Mouse (Mus musculus): ENCODE measurements at regions not wholly inside any gene's neighbourhood (a gene's known extent, or its start where the extent isn't known, plus 50 kb on each side); places are given as distances from the start of the nearest gene placed in this dataset.
"Not testable (repeated sequence)": the region's sequence is repeated elsewhere in the genome, so short reads cannot be mapped to it uniquely, and the experiment has no call there.

DNA sequence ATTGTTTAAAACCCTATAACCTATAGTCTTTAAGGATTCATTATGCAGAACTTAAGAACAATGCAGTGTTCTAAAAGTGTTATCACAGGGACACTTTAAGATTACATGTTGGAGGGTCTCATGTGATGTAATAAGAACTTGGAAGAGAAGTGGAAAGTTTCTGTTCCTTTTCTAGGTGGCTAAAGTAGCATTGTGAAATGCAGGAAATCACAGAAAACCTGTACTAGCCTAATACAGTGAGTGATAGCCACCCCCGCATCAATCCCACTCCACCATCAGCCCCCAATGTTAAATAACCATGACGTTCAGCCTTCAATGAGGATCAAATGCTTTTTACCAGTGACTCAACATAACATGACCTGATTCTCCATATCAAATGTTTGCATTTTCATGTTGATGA is 147.4 kb upstream of the Palmd start:
- no peak for DNase-seq

DNA sequence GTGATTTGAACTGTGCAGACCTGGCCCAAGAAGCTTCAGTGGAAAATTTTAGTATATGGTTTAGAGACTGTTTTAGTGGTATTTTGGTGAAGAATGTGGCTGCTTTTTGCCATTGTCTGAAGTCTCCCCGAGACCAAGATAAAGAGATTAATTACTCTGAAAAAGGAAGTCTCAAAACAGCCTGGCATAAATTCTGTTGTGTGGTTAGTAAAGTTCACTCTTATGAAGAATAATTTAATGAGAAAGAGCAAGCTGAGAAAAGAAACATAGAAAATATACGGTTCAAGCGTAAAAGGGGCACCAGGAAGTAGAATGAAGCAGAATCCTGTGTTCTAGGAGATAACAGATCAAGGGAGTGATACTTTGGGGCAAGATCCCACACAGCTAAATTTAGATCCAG is 144.0 kb upstream of the Palmd start:
- DNase-seq, result no peak

DNA sequence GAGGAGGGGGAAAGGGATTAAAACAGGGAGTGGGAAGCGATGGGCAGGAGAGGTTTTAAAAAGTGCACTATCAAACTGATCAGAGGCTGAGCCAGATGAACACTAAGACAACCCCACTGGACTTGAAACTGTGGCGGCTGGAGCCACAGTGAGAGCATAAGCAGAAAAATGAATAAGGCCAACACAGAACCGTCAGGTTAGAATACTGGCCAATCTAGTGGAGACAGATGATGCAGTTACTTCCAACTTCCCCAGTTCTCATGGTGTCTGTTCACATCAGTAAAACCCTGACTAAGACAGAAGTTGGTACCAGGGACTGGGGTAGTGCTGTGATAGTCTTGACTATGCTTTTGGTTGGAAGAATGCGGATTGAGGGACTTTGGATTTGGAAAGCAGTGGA is 143.5 kb upstream of the Palmd start:
- no peak for DNase-seq

DNA sequence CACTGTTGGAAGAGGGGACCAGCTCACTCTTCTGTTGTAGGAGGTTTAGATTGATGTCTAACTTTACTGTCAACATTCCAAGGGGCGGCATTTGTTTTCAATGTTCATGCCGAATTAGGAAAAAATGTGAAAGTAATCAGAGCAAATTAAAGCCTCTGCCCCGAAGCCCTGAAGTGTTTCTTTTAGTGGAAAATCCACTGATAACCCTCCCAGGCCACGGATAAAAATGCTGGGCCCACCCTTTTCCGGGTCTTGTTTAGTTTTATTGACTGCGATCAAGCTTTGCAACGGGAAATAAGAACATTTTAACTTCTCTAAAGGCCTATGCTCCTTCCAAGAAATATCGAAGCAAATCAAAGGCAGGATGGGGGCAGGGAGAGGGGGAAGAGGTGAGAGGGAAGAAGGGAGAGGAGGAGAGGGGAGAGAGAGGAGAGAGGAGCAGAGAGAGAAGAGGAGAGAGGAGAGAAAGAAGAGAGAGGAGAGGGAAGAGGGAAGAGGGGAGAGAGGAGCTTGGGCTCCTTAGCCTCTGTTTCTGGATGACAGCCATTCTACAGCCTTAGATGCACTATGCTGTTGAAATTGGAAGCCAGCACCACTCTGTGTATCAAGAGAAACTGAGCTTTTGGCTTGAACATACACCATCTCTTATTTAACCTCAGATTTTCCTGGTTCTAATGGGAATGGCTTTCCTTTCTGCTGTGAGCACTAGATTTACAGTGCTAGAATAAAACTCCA is 140.3 kb upstream of the Palmd start:
- DNase-seq, result peak in 1 of 2 experiments; percentile 8

DNA sequence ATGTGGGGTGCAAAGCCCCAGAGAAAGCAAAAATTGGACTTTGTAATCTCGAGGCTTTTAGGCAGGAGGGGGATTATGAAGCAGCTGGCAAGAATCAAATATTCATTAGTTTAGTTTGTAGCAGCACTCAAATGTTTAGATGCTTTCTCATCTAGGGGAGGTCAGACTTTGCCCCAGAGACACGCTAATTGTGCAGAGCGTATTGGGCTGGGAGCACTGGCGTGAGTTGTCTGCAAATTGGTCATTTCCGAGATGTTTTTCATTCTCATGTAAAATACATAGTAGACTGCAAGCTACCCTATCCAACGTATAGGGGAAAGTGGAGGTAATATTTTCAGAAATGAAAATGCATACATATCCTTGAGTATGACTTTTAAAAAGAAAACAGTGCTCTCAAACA is 139.2 kb upstream of the Palmd start:
- DNase-seq, result no peak

DNA sequence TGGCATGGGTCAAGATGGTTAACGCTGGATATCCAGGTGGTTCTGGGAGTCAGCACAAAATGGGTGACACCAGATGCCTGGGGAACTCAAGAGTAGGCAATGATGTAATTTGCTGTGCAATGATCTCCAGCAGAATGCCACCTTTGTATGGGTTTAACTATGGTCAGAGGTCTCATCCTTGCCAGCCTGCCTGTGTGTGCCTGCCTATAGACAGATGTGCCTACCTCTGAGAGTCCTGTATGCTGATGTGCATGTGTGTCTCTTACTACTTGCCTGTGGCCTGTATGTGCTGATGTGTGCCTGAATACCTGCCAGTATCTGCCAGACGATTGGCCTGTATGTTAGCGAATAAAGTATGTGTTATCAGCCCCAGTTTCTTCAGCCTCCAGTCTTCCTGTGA is 138.6 kb upstream of the Palmd start:
- DNase-seq, result no peak

DNA sequence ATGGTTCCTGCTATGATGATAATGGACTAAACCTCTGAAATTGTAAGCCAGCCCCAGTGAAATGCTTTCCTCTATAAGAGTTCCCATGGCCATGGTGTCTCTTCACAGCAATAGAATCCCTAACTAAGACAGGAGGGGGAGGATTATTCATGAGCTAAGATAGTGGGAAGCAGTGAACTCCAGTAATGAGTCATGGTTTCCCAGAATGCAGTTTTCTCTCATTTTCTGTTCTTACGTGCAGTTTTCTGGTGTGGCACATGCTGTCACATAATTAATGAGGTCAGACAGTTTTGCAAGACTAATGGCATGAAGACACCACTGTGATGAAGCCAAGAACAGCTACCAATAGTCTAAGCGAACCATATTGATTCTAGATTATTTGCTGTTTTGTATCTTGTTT is 118.9 kb upstream of the Palmd start:
- DNase-seq, result no peak

DNA sequence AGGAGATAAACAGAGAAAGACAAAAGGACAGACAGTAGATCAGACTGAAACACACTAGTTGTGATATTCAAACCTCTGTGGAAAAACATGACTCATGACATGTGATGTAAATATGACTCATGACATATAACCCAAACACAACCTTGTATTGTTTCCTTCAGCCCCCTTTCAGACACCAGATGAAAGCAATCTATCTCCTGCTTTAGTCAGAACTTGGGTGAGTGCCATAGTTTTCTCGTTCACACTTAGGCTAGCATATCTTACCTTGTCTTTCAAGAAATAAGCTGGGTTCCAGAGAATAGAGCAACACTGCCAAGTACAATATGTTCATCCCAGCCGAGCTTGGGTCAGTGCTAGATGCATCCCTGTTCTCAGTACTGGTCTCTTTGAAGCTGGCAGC is 107.9 kb upstream of the Palmd start:
- no peak for DNase-seq

DNA sequence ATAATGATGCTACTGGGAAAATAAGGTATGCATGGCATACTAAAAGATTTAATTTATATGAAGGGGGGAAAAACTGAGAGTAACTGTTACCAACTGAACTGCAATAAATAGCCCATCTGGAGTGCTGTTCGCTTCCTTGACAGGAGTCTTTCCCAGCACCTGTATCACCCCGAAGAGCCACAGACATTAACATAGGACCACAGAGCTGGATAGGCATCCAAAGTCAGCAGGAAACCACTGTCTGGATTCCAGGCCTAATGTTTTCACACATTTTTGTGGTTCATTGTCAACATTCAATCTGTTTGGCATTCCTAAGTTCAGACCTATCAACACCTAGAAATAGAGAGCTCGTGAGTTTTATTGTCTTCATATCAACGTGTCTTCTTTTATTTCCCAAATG is 104.6 kb upstream of the Palmd start:
- DNase-seq, result no peak

DNA sequence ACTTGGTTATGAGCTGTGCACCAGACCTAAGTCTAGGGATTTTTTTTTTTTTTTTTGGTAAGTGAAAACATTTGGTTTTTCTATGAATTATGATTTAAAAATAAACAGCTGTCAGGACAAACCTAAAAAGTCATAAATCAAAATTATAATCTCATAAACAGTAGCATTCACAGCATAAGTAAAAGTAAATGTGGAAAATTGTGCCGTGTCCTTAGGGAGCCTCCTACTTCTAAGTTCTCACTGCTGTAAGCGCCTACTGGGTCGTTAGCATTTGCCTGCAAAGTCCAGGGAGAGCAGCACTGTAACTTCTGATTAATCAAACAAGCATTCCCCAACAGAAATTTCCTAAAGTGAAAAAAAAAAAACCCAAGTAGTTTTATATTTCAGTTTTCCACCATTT is 104.2 kb upstream of the Palmd start:
- DNase-seq, result peak in 1 of 2 experiments; percentile 4

DNA sequence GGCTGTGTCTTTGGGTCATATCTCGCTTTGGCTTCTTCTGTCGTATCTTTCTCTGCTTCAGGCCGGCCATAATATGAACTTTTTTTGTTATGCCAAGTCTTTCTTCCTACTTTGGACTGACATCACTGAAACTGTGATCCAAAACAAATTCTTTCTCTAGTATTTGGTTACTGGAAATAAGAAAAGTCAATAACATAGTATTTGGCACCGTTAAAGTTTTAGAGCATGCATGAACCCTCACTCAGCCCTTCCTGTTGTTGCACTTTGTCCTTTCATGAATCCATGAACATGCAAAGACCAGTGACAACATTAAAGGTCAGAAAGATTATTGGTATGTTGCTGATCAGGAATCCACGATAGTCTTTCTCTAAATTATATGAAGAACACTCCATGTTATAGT is 103.1 kb upstream of the Palmd start:
- no peak for DNase-seq

DNA sequence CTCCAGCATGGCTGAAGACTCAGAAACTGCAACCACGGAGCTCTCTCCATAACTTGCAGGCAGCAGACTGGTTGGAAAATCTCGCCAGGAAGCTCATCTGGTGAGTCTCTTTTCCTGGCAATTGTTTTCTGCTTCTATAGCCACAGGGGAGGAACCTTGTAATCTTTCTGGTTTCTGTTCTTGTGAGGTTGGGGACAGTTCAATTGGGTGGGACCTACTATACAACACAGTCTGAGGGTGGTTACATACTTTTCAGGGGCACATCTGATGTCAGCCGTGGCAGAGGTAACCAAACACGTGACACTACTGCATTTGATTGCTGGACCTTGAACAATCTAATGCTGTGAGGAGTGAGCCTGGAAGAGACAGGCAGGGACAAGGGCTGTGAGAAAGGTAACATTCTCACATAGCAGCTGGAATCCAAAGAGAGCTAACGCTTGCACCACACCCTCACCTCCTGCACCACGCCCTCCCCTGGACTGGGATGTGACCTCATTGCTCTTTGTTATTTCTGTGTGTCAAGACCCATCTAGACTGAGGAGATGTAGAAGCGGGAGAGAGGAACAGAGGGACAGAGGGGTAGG is 98.8 kb upstream of the Palmd start:
- DNase-seq, result no peak

DNA sequence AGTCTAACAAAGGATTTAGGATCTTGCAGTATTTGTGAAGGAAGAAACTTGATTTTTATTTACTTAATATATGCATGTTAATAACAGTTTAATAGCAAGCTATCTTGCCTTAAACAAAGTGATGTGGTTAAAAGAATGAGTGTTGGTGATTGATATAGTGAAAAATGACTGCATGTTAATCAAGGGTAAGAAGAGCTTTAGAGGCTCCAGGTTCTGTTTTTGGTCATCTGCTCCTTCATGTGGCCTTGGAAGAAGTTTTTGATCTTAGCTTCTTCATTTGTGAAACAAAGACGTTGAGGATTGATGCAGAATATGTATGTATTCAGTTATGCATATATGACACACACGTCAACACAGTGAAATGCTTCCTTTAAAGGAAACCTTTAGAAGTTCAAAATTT is 97.1 kb upstream of the Palmd start:
- no peak for DNase-seq

DNA sequence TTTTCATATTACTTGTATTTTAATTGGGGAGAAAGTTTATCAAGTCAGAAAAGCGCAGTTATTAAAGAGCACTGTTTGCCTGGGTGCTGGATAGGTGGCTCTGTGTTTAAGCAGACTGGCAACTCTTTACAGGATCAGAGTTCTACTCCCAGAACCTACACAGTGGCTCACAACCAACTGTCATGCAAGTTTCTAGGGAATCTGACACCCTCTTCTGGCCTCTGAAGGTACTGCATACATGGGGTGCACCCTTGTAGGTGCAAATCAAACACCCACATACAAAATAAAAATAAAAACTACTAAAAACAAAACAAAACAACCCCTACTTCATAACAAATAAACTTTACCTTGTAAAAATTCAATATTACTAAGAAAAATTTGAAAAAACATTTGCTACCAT is 93.0 kb upstream of the Palmd start:
- DNase-seq, result peak in 1 of 2 experiments; percentile 36

DNA sequence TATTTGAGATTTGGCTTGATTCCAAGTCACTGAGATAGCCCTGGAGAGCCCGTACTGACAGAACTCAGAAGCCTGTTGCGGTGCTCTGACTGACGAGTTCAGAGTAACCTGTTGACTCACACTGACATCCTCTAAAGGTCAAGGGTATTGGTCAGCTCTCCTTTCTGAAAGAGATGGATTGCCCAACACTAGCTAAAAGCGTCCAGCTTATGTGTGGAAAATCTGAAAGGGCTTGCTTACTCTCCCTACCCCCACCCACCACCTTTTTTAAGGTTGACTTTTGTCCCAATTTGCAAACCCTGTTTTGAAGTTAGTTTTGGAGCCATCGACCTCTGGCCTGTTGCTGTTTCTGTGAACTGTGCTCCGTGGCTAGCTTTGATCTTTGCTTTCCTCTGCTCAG is 92.4 kb upstream of the Palmd start:
- DNase-seq, result no peak

DNA sequence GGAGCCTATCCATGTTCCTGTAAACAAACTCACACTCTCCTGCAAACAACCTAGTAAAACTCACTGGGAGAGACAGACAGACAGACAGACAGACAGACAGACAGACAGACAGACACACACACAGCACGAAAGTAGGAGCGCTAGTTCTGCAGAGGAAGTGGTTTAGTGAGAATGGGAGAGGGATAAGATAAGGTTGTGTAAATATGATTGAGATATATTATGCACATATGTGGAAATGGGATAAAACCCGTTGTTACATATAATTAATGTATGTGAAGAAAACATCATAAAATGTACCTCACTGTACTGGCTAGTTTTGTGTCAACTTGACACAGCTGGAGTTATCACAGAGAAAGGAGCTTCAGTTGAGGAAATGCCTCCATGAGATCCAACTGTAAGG is 85.9 kb upstream of the Palmd start:
- not testable (repeated sequence) for DNase-seq

DNA sequence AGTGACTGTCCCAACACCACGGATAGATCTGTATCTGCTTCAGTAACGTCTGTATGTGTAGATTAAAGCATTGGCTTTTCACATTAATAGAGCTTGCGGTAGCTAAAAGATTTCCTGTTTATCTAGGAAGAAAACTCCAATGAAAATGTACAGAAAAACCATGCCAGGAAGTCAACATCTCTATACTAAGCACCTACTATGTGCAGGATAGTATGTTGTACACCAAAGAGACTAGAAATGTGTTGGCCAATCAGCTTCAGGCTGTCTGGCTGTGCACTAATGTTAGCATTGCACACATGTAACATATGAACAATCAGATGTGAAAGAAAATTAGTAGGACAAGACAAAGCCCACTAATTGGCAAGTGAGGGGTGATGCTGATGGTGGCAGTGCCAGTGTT is 82.6 kb upstream of the Palmd start:
- DNase-seq, result no peak

DNA sequence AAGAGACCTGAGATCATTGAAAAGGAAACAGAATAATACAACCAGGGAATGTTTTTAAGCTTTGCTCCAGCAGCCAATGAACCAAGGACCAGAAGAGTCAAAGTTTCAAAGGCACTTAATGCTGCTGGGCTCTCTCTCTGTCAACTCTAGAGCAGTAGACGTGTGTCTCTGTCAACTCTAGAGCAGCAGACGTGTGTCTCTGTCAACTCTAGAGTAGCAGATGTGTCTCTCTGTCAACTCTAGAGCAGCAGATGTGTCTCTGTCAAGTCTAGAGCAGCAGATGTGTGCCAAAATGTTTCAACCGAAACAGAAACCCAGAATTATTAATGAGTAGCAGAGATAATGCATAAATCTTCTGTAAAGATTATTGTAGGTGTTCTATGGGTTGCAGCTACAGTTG is 82.1 kb upstream of the Palmd start:
- DNase-seq, result no peak

DNA sequence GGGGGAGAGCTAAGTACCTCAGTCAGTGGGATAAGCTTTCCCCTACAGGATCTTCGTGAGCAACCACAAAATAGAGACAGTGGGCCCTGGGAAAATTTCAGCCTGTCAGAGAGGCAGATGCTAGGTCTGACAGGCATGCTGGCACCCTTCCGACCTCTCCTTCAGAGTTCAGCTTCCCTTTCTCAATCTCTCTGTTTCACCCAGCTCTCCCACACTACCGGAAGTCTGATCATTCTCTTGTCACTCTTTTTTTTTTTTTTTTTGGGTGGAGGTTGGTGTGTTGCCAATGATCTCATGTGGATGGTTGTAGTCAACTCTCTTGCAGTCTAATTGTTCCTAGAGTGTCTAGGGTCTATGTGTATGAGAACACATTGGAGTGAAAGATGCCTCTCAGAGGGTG is 80.6 kb upstream of the Palmd start:
- DNase-seq, result no peak

DNA sequence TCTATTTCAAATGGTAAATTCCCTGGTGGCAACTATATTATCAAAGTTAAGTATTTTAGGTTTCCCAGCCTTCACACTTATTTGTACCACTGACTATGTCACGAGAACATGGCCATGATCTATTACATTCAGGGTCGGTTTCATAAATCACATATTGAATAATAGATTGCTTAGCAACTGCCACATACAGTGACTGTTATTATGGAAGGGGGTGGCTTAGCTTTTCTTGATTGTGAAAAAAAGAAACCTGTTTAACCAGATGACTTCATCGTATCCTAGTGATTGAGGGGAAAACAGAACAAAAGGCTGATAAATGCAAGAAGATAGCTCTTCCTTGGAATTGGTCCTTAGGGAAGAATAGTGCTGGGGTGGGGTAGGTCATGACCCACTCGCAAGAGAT is 76.0 kb upstream of the Palmd start:
- no peak for DNase-seq

DNA sequence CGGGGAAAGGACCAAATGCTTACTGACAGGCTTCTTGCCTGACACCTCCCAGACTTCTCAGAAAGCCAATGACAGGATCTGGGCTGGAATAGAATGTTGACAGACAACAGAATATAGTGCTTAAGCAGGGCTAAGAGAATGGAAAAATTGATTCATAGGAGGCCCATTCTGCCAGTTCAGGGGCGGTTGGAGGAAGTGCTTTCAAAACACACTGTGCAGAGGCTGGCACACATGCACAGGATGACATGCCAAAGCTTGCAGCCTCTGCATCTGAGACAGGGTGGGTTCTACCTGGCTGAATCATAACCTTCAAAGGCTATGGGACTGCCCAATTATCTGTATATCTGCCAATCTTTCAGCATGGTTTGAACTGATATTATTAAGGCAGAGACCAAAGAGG is 75.5 kb upstream of the Palmd start:
- DNase-seq, result no peak

DNA sequence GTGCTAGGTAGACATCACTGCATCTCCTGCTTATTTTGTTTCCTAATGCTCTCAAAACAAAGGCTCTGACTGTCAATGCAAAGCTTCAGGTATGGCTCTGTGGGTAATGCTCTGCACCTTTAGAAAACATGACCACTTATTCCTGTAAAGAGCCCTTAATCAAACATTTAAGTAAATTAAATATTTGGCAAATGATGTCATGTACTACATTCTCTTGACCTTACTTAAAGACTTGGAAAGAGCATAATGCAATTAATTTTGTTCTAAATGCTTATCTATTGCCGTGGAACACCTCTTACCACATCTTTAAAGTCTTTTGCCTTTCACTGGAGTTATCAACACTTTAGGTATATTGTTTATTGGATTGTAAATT is 70.1 kb upstream of the Palmd start:
- no peak for DNase-seq

DNA sequence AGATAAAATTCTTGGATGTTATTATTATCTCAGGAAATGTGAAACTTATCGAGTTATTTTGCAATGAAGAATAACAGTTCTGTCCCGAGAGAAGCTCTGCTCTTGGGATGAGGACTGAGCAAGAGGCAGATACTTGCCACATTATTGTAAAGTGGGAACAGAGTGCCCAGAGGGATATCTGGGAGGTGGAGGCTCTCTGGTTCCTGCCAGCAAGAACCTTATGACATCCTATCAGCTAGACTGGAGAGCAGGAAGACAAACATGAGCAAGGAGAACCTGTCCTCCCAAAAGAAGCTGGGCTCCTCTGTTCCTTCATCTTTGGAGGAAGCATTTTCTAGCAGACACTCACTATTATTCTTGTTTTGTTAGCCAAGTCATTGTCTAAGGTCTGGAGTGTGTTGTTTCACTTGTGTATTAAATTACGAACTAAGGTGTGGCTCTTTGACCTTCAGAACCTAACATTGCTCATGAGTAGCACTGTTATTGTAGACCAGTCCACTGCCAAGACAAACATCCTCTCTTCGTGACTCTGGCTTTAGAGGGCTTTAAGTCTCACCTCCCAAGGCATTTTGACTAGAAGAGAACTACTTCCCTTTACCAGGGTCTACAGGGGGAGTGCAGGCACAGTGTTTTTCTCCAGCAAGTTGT is 69.6 kb upstream of the Palmd start:
- no peak for DNase-seq
